Mouse (Mus musculus): ENCODE data around the gene Pqlc2. TPM values are rescaled to one million over a fixed set of nuclear protein-coding genes. Genes with fewer than 3 reads are reported as not detected.

Gene Pqlc2
- polyA plus RNA-seq, 1 experiment: 33.3 TPM

- WGBS: 99% methylated on average over 3 of the region's 3 CpGs
- DNase-seq (ENCODE audit: low read depth, low spot score): no peak
Observed at GRCm38 (mm10) chr4:139270168-139270567, 40.3 kb downstream of the Pqlc2 start.

- no peak for DNase-seq (ENCODE audit: low read depth, low spot score)
- WGBS: 85% methylated on average over 1 of the region's 1 CpGs
Observed at GRCm38 (mm10) chr4:139268242-139268641, 42.3 kb downstream of the Pqlc2 start.

GRCm38 (mm10) chr4:139267335-139267734, 43.2 kb downstream of the Pqlc2 start:
- WGBS: 89% methylated on average over 3 of the region's 3 CpGs
- DNase-seq (ENCODE audit: low read depth, low spot score): no peak

GRCm38 (mm10) chr4:139266500-139266865, 44.0 kb downstream of the Pqlc2 start:
- DNase-seq (ENCODE audit: low read depth, low spot score): no peak
- 83% methylated on average over 7 of the region's 7 CpGs for WGBS

DNA sequence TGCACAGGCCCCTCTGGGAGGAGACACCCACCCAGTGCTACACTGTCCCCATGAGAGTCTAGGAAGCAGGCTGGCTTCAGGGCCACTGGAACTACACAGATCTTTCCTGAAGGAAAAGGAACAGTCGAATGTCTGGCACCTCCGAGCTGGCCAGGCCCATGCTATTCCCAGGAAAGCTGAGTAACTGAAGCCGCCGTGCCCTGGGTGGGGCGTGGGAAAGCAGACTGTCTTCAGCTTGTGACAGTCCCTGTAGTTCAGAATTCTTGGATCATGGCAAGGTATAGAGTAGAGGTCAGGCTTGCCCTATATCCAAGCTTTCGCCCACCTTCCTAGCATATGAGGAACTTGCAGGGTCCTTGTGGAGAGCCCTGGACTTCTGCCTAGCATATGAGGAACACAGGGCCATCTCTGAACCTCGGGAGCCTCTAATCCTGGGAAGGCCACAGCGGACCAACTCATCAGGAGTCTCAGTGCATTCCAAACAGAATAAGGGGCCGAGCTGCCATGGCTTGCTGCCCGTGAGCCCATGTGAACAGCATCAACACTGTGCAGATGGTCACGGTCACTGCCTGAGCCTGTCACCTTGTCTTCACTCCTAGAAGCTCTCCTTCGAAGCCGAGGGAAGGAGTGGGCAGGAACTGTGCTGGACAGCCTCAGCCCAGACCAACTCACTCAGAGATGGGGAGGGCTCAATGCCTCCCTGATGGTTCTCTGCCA, 44.6 kb downstream of the Pqlc2 start:
- WGBS: 80% methylated on average over 13 of the region's 13 CpGs
- DNase-seq (ENCODE audit: low read depth, low spot score): no peak

DNA sequence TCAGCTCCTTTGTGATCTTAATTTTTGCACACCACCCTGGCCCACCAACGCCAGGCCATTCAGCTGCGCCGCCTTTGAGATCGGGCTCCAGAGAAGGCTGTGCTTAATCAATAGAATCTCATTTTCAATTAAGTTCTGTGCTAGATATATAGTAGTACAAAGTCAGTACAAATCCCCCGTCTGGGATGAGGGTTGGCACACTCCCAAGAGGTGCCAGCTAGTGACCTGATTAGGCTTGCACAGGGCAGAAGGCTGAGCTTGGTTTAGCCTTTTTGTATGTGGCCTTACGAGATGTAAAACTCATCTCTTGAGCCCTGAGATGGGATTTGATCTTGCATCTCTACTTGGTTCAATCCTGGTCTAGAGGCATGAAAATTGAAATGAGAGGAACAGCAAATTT, 47.5 kb downstream of the Pqlc2 start:
- 86% methylated on average over 6 of the region's 6 CpGs for WGBS
- no peak for DNase-seq (ENCODE audit: low read depth, low spot score)

DNA sequence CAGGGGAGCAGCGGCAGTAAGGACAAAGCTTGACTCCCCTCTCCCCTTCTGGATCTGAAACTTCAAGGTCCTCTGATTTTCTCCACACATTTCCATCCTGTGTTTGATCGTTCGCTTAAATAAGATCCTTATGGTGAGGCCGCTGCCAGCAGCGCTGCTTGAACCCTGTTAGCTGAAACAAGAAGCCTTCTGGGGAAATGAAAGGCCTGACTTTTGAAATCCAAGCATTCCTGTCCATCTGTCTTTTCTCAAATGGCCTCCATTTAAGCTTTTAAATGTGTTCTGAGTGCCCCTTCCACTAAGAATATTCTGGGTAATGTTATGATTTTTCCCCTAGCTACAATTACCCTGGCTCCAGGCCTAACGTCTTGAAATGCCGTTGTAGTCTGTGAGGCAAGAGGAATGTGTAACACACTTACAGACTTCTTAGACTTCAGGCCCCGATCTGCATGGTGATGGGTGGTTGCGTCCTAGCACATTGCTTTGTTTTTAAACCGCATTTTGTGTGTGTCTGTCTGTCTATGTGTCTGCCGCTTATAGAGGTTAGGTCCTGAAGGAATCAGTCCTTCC, 51.1 kb downstream of the Pqlc2 start:
- DNase-seq (ENCODE audit: low read depth, low spot score): no peak
- WGBS: 73% methylated on average over 11 of the region's 11 CpGs

- WGBS: 65% methylated on average over 6 of the region's 6 CpGs
- DNase-seq (ENCODE audit: low read depth, low spot score): no peak
Observed at GRCm38 (mm10) chr4:139258621-139259301, 51.7 kb downstream of the Pqlc2 start.

DNA sequence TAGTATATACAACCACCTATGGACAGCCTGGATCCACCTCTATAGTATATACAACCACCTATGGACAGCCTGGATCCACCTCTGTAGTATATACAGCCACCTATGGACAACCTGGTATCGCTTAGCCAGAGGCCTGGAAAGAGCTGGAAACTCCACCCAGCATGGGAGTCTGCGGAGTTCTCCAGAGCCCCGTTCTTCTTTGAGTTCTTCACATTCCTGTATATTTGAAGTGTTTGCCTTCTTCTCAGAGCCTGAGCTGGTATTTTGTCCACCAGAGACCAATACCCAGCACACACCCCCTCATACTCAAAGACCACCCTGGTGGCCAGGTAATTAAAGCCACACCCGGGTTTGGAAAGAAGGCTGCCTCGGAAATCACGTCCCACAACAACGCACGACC, 53.8 kb downstream of the Pqlc2 start:
- 82% methylated on average over 8 of the region's 8 CpGs for WGBS
- DNase-seq (ENCODE audit: low read depth, low spot score): no peak

- DNase-seq (ENCODE audit: low read depth, low spot score): no peak
- 43% methylated on average over 4 of the region's 4 CpGs for WGBS
Observed at GRCm38 (mm10) chr4:139256146-139256545, 54.4 kb downstream of the Pqlc2 start.

DNA sequence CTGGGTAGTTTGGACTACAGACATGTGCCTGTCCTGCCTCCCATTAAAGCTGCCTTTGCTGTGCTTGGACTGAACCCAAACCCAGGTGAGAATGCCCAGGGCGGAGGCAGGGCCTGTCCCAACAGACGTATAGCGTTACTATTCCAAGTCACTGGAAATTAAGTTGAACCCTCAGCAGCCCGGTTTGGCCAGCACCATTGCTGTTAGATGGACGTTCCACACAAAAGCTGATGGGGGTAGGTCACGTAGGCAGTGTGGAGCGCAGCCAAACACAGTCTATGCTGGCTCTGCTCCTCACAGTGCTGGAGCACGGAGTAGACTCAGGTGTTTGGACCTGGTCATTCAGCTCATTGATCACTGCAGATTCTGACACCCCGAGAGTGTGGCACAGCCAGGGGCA, 57.3 kb downstream of the Pqlc2 start:
- DNase-seq (ENCODE audit: low read depth, low spot score): no peak
- whole genome bisulfite sequencing: 85% methylated on average over 9 of the region's 9 CpGs

DNA sequence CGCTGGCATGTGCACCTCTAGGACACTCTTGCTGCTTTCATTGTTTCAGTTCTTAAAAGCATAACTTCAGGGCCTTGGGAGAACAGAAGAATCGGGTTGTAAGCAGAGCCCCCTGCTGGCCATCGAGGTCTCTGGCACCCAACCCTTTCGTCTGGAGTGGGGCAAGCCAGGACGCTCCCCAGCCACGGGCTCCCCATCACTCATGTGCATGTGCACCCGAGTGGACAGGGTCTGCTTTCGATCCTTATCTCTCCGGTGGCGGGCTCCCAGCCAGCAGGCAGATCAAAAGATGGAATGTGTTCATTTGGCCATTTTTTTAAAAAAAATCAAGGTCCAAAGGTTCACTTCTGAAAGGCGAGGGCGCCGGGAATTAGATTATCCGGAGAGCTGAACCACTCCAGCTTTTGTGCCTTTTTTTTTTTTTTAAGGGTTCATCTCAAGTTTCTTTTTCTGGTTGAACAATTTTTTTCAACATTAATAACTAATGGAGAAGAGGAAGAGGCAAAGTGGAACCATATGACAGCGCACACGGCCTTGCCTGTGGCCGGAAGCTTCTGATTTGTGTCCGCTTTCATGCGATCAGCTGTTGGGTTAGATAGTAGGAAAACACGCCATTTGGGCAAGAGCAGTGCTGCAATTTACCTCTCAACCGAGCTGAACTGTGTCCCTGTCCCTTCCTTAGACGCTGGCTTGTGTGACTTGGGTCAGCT, 58.3 kb downstream of the Pqlc2 start:
- 44% methylated on average over 22 of the region's 22 CpGs for WGBS
- peak; percentile 40 for DNase-seq (ENCODE audit: low read depth, low spot score)

GRCm38 (mm10) chr4:139250886-139251285, 59.6 kb downstream of the Pqlc2 start:
- DNase-seq (ENCODE audit: low read depth, low spot score): no peak
- 23% methylated on average over 8 of the region's 8 CpGs for WGBS

DNA sequence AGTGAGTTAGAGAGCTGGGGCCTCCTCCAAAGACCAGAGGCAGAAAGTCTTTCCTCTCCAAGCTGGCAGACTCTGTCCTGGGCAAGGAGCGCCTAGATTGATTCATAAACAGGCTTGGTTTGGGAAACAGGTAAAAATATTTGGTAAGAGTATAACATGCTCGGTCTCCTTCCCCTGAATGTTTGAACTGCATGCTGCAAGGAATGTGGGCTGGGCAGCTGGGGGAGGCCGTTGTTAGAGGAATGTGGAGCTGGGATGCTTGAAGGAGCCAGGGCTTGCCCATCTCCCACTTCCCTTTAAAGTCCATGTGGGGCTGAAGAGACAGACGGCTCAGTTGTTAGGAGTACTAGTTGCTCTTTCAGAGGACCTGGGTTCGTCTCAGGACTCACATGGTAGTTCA, 60.5 kb downstream of the Pqlc2 start:
- DNase-seq (ENCODE audit: low read depth, low spot score): no peak
- 37% methylated on average over 5 of the region's 5 CpGs for WGBS

- WGBS: 82% methylated on average over 5 of the region's 5 CpGs
- DNase-seq (ENCODE audit: low read depth, low spot score): no peak
Observed at GRCm38 (mm10) chr4:139248736-139249135, 61.8 kb downstream of the Pqlc2 start.

- DNase-seq (ENCODE audit: low read depth, low spot score): no peak
- WGBS: 22% methylated on average over 7 of the region's 7 CpGs
Observed at GRCm38 (mm10) chr4:139247966-139248365, 62.5 kb downstream of the Pqlc2 start.

DNA sequence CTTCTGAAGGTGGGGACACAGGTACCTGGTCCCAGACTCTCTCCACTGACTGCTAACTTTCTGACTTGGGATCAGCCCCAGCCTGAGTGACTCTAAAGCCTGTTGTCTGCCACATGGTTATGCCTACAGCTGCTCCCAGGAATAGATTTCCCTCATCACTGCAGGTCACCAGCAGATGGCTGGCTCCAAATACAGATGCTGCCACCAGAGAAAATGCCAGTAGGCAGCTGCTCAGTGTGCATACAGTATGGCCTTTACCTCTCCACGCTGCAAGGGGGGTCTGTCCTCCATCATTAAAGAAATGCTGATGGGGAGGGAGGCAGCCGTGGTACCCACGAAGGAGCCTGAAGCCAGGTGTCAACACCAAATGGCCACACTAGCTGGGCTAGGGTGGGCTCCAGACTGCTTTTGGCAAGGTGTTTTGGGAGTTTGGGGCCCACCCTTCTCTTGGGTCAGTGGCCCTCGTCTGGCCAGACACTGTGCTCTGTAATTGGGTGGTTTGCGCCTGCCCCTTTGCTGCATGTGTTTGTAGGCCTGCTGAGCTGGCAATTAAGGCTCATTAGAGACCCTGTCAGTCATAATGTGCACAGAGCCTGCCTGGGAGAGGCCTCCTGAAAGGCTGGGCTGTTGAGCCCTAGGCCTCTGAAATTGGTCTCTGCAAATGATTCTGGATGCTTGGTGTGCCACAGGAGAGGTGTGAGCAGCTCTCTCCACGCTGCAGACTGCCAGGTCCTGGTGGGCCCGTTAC, 64.2 kb downstream of the Pqlc2 start:
- no peak for DNase-seq (ENCODE audit: low read depth, low spot score)
- WGBS: 89% methylated on average over 7 of the region's 7 CpGs

GRCm38 (mm10) chr4:139245534-139245933, 65.0 kb downstream of the Pqlc2 start:
- WGBS: 83% methylated on average over 2 of the region's 2 CpGs
- DNase-seq (ENCODE audit: low read depth, low spot score): no peak

DNA sequence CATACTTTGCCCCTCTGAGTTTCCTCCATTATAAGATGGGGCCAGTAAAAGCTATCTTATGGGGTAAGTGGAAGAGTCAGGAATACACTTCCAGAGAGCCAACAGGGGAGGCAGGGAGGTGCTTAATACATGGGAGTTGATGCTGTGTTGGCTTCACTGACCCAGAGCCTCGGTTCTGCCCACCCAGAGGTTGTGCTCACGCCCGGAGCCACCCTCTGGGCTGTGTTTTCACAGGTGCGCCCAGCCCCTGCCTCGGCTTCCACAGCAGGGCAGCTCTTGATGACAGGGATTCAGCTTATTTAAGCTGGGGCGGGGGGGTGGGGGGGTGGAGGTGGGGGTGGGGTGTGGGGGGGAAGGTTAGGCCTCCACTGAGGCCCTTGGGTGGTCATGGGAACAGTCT, 65.7 kb downstream of the Pqlc2 start:
- 63% methylated on average over 6 of the region's 6 CpGs for WGBS

DNA sequence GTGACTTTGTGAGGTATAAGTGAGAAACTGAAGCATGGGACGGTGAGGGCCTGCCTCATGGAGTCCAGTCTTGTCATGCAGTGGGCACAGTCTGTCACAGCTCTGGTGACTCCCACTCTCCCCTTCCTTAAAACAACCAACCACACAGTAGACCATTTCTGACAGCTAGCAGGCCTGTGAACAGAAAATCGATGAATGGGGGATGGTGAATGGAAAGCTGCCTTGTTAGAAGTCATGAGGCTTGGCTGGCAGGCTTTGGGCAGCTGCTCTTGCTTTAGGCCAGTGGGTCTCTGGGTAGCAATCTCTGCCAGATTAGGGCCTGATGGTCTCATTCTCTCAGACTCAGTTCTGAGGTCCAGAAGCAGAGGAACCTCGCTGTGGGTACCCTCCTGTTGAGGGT, 66.3 kb downstream of the Pqlc2 start:
- WGBS: 87% methylated on average over 3 of the region's 3 CpGs
- DNase-seq (ENCODE audit: low read depth, low spot score): no peak

More for the DNA sequence above, 65.7 kb downstream of the Pqlc2 start:
- no peak for DNase-seq (ENCODE audit: low read depth, low spot score)

Measured in large intestine, adult 2 months (tissue).